Mouse (Mus musculus): ENCODE results near the gene Arhgef17. TPM values are rescaled to one million over a fixed set of nuclear protein-coding genes. Genes with fewer than 3 reads are reported as not detected.

Gene Arhgef17
- total RNA-seq (2021) = 10 to 100 TPM; 58.2 to 59.6 TPM

DNA sequence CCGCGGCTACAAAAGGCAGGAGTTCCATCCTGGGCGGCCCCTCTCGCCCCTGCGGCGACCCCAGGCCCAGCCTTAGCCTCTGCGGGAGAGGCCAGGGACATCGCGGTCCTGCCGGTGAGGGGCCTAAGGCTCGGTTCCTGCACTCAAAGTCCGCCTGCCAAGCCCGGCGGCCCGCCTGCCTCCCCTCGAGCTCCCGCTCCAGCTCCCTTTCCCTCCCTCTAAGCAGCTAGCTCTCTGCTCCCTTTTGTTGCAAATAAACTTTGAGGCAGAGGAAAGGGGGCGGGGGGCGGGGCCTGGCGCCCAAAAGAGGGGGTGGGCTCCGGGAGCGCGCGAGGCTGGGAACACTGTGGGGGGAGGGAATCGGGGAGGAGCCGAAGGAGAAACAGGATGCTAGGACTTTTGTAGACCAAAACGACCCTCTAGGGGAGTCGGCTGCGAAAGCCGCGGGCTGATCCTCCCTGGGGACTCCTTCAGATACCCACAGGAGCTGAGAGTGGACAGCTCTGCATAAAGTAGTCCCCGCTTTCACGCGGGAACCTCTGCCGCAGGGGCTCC, at the start of gene Arhgef17:
TSS of gene Arhgef17 (minus strand) at position 182 of the 555 bp plus-strand sequence.
- intact Hi-C loops (cut with DNase I) = loop anchor here (2.0 kb wide), 1 partner anchor 25 kb away; no protein-coding TSS in a partner anchor
- DNase-seq (ENCODE audit: extremely low spot score in 1 of 2, low spot score in 2 of 2) = peak in 1 of 2 experiments; percentile 82

DNA sequence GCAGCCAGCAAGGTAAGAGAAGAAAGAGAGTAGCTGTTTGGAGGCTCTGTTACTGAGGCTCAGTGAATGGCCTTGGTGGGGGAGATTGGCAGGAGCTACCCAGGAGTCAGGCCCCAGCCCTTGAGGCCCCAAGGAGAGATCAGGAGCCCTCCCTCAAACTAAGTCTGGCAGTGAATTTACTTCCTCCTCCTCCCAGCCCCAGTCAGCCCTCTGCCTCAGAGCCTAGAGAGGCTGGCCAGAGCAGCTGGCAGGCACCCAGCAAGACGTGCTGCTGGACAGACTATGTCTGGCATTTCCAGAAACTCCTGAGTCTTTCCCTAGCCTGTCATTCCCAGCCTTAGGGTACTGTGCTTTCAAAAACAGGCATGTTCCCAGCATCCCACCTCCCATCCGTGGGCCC, 47.3 kb upstream of the Arhgef17 start:
- peak; percentile 40 to 82 for DNase-seq (ENCODE audit: extremely low spot score in 1 of 2, low spot score in 2 of 2)
- intact Hi-C loops (cut with DNase I) = no loop called here

DNA sequence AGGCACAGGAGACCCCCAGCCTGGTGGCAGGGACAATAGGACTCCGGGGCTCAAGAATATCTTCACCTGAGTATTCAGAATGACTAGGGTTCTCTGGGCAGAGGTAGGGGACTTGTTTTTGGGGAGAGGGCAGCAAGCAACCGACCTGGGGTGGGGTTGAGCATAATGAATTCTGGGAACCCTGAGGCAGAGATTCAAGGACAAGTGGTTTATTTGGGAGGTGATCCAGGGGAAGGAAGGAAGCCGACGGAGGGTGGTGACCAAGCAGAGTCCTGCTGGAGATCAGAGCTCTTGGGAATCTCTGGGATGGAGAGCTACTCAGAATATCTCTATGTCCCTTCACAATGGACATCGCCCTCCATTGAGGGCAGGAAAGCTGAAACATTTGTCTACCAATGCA, 46.3 kb upstream of the Arhgef17 start:
- intact Hi-C loops (cut with DNase I) = no loop called here
- DNase-seq (ENCODE audit: extremely low spot score in 1 of 2, low spot score in 2 of 2) = no peak

DNA sequence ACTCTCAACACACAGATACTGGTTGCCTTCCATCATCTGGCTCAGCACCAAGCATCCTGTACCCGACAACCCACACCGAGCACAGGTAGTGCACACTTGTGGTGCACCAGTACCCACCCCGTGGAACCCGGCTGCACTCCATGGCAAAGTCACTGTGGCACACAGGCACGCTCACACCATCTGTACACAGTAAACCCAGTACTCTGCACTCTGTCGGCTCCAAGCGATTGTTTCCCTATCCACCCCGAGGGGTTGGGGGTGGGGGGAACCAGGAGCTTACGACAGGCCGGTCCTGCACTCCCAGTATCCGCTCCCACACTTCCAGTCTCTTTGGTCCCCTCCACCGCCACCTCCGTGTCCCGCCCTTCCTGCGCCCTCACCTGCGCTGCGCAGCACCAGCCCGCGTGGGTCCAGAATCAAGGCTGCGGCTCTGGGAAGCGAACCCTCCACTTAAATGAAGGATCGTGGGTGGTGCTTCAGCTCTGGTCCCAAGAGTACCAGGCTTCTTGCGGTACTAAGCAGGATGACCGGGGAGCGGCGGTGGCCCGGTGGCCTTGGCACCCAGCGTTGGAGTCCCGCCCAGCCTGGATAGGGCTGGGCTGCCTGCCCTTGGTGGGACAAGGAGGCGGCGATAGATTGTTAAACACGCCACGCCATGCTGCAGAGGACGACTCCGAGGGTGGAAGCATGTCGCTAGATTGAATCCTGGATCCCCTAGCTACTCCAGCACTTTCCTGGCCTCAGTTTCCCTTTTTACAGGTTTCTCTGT, 42.4 kb upstream of the Arhgef17 start, which contains the start of gene P2ry6:
TSS of gene P2ry6 (minus strand) at position 515 of the 769 bp plus-strand sequence.
- DNase-seq (ENCODE audit: extremely low spot score in 1 of 2, low spot score in 2 of 2) = no peak
- intact Hi-C loops (cut with DNase I) = no loop called here

DNA sequence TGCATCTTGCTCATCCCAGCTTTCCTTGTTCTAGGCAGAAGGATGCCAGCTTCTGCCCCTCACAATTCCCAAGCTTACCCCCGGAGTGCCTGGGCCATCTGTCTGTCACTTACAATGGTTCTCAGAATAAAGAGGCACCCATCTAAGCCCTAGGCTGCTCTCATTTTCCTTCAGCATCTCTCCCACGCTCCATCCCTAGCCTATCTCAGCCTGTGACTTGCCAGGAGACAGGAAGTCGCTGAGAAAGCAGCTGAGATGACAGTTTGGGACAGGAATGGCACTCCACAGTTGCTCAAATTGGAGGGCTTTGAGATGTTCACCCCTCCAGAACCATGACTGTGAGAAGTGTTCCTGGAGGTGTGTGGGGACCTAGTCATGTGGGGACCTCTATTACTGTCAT, 41.0 kb upstream of the Arhgef17 start:
- DNase-seq (ENCODE audit: extremely low spot score in 1 of 2, low spot score in 2 of 2) = no peak
- intact Hi-C loops (cut with DNase I) = no loop called here

DNA sequence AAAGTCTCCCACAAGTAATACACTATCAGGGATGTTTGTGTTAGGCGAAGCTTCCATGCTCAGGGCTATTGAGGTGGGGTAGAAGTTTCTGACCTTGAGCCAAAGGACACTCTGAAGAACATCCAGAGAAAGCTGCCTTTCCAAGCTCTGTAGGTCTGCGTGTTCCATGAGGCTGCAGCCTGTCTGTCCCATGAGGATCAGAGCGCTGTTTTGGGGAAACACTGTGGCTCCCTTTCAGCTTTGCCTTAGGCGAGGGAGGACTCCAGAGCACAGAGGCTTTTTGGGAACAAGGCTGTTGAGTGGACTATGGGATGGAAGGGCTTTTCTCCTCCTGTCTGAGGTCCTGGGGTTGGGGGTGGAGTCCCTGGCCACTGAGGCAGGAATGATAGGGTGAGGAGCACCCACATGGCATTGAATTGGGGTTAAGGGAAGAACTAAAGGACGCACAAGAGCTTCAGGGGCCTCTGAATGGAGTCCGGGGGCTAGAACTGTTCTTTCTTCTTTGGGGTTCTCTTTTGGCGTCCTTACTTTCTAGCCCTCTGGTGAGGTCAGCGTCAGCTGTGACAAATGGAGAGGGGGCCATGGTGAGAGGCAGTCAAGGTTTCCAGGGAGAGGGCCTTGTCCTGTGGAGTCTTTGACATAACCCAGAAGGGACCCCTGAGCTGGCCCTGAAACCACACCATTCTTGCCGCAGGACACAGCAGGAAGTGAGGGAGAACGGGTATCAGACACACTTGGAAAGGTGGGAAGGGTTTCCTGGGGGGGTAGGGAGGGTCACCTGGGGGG, 37.2 kb upstream of the Arhgef17 start:
- intact Hi-C loops (cut with DNase I) = no loop called here
- no peak for DNase-seq (ENCODE audit: extremely low spot score in 1 of 2, low spot score in 2 of 2)

DNA sequence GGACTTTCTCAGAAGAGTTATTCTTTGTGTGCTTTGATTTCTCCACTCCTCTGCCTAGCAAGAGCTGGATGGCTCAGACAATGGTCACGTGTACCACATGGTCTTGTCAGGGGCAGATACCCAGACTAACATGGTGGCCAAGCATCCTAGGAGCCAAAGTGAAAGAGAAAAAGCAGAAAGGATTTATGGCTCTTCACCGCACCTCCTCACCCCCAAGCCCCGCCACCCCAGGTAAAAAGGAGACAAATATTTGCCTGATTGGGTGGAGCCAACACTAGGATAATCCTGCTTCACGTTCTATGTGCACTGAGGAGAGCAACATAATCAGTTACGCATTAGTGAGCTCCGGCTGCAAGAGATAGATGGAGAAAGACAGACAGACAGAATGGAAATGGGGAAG, 36.5 kb upstream of the Arhgef17 start:
- intact Hi-C loops (cut with DNase I) = no loop called here
- no peak for DNase-seq (ENCODE audit: extremely low spot score in 1 of 2, low spot score in 2 of 2)

DNA sequence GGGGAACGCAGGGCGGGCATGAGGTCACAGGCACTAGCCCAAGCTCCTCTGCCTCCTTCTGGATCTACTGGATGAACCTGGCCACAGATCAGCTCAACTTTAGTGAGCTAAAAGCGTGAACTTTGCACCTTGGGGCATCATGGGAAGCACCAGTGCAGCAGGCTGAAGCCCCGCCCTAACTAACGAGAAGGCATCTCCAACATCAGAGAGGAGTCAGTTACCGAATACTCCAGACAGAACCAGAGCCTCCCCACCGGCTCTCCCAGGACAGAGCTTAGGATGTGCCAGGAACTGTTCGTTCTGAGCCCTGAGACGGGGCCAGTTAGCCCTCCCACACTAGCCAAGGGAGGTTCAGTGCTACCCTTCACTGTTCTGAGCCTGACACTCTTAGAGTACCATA, 35.9 kb upstream of the Arhgef17 start:
- intact Hi-C loops (cut with DNase I) = no loop called here
- DNase-seq (ENCODE audit: extremely low spot score in 1 of 2, low spot score in 2 of 2) = no peak

DNA sequence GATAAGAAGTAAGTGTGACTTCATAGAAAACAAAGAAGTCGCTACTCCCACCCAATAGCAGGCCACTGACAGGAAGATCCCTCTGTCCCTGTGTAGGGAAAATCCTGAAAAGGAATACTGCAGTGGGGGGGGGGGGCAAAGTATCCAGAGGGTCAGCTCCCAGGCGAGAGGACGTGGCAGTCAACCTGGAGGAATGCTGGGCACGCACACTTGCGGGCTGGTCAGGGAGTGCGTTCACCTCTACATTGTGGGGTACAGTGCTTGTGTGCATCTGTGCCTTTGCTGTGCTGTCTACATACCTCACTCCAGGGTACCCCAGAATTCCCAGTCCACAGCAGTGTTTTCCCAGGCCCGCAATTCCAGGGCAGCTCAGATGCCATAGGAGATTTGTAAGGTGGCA, 34.1 kb upstream of the Arhgef17 start:
- DNase-seq (ENCODE audit: extremely low spot score in 1 of 2, low spot score in 2 of 2) = no peak
- intact Hi-C loops (cut with DNase I) = no loop called here

DNA sequence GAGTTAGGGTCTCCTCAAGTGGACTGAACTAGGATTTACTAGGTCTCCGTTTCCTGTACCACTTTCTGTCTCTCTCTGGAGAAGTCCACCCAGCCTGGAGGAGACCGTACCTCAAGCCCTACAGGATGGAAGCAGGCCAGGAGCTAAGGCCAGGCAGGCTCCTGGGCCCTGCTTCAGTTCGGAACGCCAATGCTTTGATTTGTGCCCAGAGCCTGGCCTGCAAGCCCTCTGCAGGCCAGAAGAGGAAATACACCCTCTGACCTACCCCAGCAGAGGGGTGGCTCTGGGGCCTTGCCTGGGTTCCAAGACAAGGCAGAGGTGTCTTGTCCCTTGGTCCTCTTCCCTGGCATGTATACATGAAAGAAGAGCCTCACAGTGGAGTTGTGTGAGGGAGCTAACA, 33.2 kb upstream of the Arhgef17 start:
- DNase-seq (ENCODE audit: extremely low spot score in 1 of 2, low spot score in 2 of 2) = peak in 1 of 2 experiments; percentile 16
- intact Hi-C loops (cut with DNase I) = no loop called here

DNA sequence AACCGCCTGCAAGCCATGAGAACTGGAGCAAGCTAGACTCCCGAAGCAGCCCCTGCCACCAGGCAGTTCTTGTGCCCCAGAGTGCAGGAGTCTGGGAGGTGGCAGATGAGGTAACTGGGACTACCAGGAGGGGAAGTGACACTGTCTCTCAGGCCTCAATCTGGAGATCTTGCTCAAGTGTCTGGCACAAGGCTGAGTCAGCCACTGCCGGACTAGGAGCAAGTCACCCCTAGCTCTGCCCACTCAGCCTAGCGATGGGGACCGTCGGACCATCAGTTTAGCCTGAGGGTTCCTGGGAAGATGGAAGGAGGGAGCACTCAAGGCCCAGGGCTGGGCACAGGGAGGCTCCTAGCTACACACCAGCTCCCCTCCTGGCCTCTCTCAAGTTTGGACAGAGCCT, 32.3 kb upstream of the Arhgef17 start:
- intact Hi-C loops (cut with DNase I) = no loop called here

DNA sequence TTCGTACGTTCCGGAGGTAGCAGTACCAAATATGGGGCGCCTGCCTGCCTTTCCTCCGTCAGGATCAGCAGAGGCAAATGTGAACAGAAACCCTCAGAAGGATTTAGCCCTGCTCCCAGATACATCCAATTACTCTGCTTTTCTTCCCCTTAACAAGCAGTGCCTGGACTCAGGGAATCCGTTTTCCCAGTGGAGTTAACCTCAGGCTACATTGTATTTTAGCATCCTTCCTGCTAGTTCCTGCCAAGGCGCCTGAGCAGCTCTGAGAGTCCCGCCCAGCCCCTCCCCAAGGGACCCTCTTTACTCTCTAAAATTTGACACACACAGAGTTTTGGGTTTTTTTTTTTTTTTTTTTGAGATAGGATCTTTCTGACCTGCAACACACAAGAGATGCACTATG, 31.5 kb upstream of the Arhgef17 start:
- intact Hi-C loops (cut with DNase I) = no loop called here
- no peak for DNase-seq (ENCODE audit: extremely low spot score in 1 of 2, low spot score in 2 of 2)

More for the DNA sequence above, 32.3 kb upstream of the Arhgef17 start:
- DNase-seq (ENCODE audit: extremely low spot score in 1 of 2, low spot score in 2 of 2) = no peak

DNA sequence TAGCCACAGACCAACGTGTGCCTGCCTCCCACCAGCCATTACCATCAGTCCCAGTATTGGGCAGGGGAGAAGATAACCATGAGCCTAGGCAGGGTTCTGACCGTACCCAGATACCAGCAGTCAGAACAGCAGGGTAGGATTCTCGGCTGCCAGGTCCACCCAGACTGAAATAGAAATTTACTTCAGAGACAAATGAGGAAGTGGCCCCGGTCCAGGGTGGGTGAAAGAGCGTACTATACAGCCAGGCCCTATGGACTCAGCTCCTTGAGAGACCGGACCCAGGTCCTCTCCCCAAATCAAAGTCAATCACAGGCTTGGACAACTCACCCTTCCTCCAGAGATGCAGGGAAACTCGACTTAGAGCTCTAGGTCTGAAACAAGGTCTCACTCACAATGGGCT, 29.2 kb upstream of the Arhgef17 start:
- peak in 1 of 2 experiments; percentile 41 for DNase-seq (ENCODE audit: extremely low spot score in 1 of 2, low spot score in 2 of 2)
- intact Hi-C loops (cut with DNase I) = no loop called here

DNA sequence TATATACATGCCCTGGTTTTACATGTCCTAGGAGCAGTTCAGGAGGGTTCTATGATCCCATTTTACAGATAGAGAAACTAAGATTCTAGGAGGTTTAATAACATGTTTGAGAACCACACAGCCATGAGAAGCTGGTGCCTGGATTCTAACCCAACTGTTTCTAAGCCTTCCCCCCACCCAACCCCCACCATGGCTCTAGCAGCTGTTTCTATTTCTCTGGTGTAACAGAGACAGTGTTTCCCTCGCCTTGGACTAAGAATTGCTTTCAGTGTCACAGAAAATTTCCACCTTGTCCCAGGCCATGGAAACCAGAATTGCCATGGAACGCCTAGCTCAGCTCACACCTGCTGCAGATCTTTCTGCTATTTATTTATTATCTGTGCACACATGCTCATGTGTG, 28.6 kb upstream of the Arhgef17 start:
- intact Hi-C loops (cut with DNase I) = no loop called here
- DNase-seq (ENCODE audit: extremely low spot score in 1 of 2, low spot score in 2 of 2) = no peak

DNA sequence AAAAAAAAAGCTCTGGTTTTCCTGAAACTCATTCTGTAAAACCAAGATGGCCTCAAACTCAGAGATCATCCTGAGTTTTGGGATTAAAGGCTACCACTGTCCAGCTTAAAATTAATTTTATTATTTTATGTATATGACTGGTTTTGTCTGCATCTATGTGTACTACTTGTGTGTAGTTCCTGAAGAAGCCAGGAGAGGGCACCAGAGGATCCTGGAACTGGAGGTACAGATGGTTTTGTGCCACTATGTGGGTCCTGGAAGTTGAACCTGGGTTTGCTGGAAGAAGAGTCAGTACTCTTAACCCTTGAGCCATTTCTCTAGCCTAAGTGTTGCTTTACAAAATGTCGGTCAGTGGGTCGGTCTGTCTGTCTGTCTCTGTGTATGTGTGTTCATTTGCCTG, 26.5 kb upstream of the Arhgef17 start:
- intact Hi-C loops (cut with DNase I) = no loop called here
- DNase-seq (ENCODE audit: extremely low spot score in 1 of 2, low spot score in 2 of 2) = no peak

DNA sequence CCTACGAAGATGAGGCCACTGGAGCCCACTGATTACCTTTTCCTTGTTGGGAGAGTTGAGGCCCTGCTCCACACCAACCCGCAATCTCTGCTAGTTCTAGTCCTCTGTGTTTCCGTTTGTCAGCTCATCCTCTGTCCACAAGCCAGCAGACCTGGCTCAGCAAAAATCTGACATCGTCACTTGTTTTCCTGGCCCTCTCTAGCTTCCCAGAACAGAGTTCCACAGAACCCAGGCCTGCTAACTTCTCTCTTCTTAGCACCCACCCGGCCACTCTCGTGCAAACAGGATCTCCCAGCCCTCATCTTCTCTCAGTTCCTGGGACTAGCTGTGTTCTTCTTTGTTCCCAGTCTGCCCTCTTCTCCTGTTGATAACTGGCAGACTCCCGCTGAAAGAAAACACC, 20.8 kb upstream of the Arhgef17 start:
- intact Hi-C loops (cut with DNase I) = no loop called here
- no peak for DNase-seq (ENCODE audit: extremely low spot score in 1 of 2, low spot score in 2 of 2)

DNA sequence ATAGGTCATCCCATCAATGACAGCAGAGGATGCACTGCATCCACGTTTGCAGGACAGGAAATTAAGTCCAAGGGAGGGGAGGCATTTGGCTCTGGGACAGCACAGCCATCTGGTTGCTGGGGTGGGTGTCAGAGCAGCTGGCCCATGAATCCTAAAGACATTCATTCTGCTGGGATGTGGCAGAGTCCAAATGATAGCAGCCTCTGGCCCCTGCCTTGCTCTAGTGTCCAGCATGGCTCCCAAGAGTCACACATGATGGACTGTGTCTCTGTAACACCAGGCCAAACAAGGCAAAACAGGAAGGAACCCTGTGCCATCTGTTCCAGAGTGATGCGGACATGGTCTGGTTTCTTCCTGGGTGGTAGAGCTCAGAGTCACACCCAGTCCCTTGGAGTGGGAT, 20.0 kb upstream of the Arhgef17 start:
- no peak for DNase-seq (ENCODE audit: extremely low spot score in 1 of 2, low spot score in 2 of 2)
- intact Hi-C loops (cut with DNase I) = no loop called here

DNA sequence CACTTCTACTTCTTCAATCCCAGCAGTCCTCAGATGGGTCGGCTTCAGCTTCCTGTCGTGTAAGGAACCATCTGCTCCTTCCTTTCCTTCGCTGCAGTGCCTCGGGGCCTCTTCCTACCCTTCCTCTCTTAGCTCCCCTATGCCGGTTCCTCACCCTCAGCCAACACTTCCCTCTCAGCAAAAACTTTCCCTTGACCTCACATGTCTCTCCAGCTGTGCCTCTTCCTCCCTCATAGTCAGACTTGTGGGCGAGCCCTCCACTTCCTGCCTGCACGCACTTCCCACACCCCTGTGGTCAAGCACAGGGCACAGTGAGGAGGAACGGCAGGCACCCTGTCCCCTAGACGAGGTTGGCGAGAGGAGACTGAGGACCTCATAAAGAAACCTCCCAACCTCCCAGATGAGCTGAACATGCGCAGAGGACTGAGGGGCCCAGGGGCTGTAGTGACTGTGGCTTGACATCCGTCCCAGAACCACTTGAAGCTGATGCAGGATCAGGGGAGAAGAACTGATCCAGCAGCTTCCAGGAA, 18.6 kb upstream of the Arhgef17 start:
- peak in 1 of 2 experiments; percentile 65 for DNase-seq (ENCODE audit: extremely low spot score in 1 of 2, low spot score in 2 of 2)
- intact Hi-C loops (cut with DNase I) = no loop called here

DNA sequence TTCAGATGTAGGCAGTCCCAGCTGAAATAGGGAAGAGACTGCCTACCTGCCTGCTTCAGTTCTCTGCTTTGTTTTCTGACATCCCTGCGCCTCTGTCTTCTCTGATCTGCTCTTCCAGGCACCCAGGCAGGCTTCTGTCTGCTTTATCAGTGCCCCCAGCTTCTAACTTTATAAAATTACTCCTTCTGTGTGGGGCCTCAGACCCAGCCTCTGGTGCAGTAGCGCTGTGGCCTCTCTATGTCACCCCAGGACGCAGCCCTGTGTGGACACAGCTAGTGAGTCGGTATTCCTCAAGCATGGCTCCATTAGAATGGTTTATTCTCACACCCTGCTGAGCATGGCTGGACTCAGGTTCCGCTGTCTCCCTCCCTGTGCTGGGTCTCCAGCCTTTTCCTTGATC, 18.1 kb upstream of the Arhgef17 start:
- intact Hi-C loops (cut with DNase I) = no loop called here
- no peak for DNase-seq (ENCODE audit: extremely low spot score in 1 of 2, low spot score in 2 of 2)

DNA sequence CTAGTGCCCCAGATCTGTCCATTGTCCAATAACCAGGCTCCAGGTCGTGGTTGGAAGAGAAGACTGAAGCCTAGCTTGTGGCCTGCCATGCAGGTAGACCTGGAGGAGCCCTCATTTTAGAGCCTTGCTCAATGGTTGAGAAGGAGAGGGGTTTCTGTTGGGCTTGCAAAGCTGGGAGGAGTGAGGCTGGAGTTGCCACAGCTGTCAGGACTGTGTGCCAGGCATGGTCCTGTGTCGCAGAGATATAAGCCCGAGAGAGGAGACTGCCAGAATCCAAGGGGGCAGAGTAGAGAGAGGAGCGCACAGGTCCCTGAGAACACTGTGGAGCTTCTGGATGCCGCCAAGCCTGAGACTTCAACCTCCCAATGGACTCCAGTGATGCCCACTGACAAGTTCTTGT, 12.8 kb upstream of the Arhgef17 start:
- intact Hi-C loops (cut with DNase I) = no loop called here

More for the DNA sequence above, 12.8 kb upstream of the Arhgef17 start:
- DNase-seq (ENCODE audit: extremely low spot score in 1 of 2, low spot score in 2 of 2) = no peak

All from left cerebral cortex, postnatal 10 days (tissue).